Mouse (Mus musculus) right cerebral cortex, adult 18-20 months (tissue): ENCODE data around the gene 5730507C01Rik.
A peak's percentile ranks its signal among the peaks of the same experiment; 100 is the strongest.
"Not testable (repeated sequence)": the region's sequence is repeated elsewhere in the genome, so short reads cannot be mapped to it uniquely, and the experiment has no call there.

Source experiments
- DNase-seq: peaks from one replicate; pipeline ENCODE4 v3.0.0; 2022; ENCODE audit warnings: mixed read lengths

5730507C01Rik gene

DNA sequence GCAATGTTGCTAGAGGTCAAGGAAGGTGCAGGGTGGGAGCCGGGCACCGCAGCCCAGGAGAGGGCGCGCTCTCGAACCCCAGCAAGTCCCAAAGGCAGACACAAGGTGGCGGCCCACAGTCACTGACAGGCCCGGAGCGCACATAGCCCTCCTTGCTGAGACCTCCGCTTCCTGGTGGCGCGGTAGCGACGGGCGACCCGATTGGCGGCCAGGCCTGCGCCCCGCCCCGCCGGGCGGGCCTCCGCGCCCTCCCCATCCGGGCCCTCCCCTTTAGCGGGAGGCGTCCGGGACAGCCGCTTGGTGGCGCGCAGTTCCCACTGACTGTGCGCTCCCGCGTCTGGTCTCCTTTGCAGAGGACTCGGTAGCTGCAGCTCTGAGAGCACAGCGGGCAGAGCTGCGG, at the start of gene 5730507C01Rik:
TSS of gene 5730507C01Rik (plus strand) at position 340 of the 400 bp plus-strand sequence.
- peak; percentile 5 for DNase-seq

- DNase-seq, result not testable (repeated sequence)
These were observed 306 bp downstream of the 5730507C01Rik start for GRCm38 (mm10) chr12:18514616-18515015.

GRCm38 (mm10) chr12:18515077-18515476, 767 bp downstream of the 5730507C01Rik start:
- not testable (repeated sequence) for DNase-seq
